Mouse (Mus musculus) left cerebral cortex, postnatal 10 days (tissue): ENCODE results near the gene Tmem255b. TPM values are rescaled to one million over a fixed set of nuclear protein-coding genes. Genes with fewer than 3 reads are reported as not detected.
A peak's percentile ranks its signal among the peaks of the same experiment; 100 is the strongest.

Experiments used
- DNase-seq, 2 experiments: peaks; one replicate each; pipeline ENCODE4 v3.0.0; 2021 to 2022; ENCODE audit warnings: low spot score in 2 of 2, mixed read lengths in 1 of 2; ENCODE audit errors: extremely low spot score in 1 of 2
- intact Hi-C: fragments of 180-260 bp; cut with DNase I; formaldehyde crosslinking; loops from one replicate; pipeline ENCODE4 v1.15.1; 2025
- total RNA-seq, 2 experiments: library from RNA; stranded (reverse); gene quantifications; 2 replicates each; pipeline ENCODE4 v1.2.3; 2021

Tmem255b gene
- total RNA-seq, 2 experiments from 2014 or later: 6.8 to 7.4 TPM

DNA sequence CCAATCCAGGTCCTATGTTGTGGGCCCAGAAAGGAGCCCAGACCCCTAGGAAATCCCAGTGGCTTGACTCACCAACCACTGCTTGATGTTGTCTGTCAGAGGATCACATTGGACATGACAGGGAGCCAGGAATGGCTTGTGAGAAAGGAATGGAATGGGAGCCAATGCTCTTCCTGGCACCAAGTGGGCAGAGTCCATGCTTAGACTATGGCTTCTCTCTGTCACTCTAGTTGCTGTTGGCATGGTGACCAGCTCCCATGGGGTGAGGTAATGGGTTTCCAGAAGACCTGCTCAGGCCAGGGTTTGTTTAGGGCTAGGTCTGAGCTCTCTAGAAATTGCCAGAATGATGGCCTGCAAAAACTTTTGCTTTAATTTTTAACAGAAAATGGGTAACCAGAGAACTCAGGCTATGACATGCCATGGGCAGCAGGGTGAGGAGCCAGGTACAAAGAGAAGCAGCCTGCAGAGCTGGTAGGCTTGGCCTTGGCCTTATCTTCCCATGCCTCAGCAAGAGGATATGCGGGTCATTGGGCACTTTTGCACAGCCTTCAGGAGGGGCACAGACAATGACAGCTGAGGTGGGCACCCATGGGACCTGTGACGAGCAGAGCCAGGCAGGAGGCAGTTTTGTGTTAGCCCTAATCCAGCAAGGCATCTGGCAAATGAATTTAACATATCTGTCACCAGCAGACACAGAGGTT is 47.3 kb downstream of the Tmem255b start:
- intact Hi-C loops: loop anchor here (5.0 kb wide), 1 partner anchor 300 kb away; no protein-coding TSS in a partner anchor
- DNase-seq: no peak

DNA sequence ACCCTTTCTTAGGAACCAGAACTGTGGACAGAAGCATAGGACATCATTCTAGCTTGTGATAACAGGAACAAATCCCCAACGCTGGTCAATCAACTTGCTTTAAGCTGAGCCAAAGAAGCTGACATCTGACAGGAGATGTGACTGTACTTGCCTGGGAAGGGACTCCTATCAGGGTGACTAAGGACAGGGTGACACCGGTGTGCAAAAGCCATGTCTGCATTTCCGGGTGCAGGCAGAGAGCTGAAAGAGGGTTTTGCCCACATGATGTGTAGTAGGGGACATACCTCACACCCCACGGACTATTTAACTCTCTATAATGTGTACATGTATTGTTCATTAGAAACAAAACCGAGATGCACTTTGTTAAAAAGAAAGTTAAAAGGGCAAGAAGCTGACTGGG is 48.2 kb downstream of the Tmem255b start:
- no peak for DNase-seq
- intact Hi-C loops: loop anchor here (5.0 kb wide), 1 partner anchor 299 kb away; no protein-coding TSS in a partner anchor

DNA sequence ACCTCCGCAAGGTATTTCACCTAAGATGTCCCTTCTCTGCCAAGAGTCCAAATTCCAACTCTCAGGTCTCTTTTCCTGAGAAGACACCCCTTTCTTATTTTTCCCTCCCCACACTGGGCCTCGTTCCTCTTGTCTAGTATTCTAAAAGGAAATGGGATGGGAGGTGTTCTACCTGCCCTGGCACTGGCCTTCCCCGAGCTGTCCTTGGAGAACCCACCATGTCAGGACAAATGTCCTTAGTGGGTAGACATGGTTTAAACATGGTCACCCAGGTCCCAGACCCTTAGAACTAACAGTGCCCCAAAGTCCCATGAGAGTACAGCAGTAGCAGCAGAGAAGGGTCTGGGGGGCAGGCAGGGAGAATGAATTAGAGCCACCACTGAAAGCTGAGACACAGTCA is 54.4 kb downstream of the Tmem255b start:
- DNase-seq: no peak
- intact Hi-C loops: no loop called here

DNA sequence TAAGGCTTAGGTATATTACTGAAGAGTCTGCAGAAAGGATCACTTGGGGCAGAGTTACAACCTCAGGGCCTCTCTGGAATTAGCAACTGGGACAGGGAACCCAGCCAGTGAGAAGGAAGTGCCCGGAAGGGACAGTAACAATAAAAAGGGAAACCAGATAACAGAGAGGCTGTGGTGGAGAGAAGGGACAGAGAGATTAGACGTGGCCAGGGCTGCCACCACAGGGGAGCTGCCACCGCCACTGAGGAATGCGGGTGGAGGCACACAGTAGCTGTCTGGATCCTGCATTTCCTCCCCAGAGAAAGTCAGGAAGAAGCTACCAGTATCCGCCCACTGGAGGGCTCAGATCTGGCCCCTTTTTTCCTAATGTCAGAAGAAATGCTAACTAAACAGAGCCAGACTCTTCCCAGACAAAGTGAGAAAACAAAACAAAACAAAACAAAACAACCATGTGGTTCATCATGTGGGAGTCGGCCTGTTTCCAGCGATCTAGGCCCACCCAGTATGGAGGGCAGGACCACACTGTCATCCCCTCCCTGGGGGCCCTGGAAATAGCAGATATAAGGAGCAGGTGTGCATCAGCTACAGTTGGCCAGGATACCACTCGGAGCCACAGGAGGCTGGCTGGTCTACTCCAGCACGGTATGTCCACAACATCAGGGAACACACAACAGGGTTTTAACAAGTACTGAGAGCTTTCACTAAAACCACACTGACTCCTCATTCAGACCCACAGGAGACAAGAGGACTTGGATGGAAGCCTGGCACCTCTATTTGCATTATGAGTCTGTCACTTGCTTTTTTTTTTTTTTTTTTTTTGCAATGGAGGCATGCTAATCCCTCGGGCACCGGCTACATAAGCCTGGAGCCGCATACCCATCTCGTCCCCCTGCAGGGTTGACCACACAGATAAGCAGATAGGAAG is 55.3 kb downstream of the Tmem255b start:
- intact Hi-C loops: loop anchor here (5.0 kb wide), 1 partner anchor 57 kb away; no protein-coding TSS in a partner anchor
- DNase-seq: no peak

DNA sequence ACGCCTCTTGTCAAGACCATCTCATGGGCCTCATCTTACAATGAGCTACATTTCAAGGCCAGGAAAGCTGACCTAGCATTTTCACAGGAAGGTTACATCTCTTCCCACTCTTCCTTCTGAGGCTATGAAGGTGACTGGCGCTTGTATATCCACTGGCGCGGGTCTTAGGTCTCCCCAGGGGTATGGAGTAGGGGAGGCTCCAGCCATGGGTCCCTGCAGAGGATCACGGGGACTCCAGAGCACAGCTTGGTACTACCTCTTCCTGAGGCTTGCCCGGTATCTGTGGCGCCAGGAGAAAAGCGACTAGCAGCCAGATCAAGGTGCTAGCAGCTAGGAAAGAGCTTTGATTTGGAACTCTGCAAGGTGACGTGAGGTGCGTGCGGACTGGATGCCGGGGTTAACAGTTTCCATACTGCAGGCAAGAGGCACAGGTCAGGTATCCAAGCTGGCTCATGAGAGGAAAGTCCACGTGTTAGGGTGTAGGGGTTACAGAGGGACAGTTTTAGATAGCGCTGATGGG is 56.6 kb downstream of the Tmem255b start:
- DNase-seq: no peak
- intact Hi-C loops: loop anchor here (5.0 kb wide), 1 partner anchor 56 kb away; no protein-coding TSS in a partner anchor

DNA sequence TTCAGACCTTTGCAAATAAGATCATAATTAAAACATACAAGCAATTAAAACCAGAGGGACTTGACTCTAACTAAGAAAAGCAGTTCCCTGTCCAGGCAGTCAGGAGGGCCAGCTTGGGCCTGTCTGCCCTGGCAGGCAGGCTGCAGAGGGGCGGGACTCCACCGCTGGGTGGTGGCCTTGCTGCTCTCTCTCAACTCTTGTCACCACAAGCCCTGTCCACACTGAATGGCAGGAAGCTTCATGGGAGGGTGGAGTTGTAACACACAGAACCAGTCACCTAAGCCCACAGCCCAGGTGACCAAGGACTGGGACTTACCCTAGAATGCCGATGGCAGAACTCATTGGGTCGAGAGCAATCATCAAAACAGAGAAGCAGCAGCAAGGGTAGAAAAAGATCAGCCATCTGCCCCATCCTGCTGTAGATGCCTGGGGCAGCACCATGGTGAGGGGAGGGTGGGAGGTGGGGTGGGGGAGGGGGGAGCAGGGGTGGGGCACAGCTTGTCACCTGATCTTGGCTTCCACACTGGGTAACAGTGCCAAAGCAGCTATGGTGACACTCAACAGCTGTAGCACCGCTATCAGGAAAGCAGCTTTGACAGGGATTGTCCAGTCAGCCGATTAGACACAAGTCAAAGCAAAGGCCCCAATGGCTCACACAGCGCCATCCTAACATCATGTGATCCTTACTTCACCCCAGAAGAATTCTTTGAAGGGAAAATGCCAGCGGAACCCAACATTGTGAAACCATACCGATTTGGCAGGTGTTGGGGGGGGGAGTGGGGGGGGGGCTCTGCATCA is 57.4 kb downstream of the Tmem255b start:
- DNase-seq: peak in 1 of 2 experiments; percentile 68
- intact Hi-C loops: loop anchor here (5.0 kb wide), 1 partner anchor 55 kb away; no protein-coding TSS in a partner anchor

DNA sequence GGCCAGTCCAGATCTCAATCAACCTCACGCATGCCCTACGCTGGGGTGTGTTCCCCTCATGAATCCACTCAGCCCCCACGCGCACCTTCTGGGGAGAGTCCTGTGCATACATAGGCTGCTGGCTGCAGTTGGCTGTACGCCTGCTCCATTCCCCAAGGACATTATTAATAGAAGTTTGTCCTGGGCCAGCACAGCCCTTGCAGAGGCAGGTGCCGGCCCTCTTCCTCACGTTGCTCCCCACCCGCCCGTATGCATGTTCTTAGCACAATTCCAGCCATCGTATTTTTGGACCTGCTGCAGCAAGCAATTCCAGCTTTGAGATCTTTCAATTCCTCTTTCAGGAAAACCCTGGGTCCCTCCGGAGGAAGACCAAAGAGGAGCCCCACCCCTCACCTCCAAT is 58.0 kb downstream of the Tmem255b start:
- intact Hi-C loops: loop anchor here (5.0 kb wide), 1 partner anchor 54 kb away; no protein-coding TSS in a partner anchor

DNA sequence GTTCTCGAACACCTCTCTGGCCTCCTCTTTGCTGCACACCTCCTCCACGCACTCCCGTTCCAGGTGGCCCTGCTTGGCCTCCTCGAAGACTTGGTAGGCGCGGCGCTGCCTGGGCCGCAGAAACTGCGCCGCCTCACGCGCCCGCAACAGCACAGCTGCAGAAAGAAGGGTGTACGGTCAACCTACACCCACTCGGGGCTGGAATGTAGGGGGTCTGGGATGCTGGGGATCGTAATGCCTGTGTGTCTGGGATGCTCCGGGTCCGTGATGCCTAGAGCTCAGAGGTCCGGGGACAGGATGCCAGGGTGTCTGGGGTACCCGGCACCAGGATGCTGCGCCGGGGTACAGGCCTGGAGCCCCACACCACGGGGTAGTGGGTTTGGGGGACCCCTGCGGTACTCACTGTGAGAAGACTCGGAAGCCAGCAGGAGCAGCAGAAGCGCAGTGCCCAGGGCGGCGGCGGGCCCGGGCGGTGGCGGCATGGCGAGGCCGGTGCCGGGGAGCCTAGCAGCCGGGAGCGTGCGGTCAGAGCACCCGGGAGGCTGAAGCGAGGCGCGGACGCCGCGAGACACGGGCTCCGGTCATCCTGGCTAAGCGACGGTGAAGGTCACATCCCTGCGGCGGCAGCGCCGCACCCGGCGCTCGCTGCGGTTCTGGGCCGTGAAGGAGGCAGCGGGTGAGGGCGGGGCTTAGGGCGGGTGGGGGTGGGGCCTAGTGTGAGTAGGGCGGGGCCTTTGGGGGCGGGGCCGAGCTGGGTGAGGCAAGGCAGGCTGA is 59.1 kb downstream of the Tmem255b start, which contains the start of gene Gas6:
Gene Gas6, minus strand, starts transcription at position 633 of the 774 bp plus-strand sequence.
- intact Hi-C loops: loop anchor here (5.0 kb wide), 1 partner anchor 53 kb away; no protein-coding TSS in a partner anchor
- peak; percentile 40 to 71 for DNase-seq

More for the DNA sequence above, 58.0 kb downstream of the Tmem255b start:
- peak in 1 of 2 experiments; percentile 57 for DNase-seq

DNA sequence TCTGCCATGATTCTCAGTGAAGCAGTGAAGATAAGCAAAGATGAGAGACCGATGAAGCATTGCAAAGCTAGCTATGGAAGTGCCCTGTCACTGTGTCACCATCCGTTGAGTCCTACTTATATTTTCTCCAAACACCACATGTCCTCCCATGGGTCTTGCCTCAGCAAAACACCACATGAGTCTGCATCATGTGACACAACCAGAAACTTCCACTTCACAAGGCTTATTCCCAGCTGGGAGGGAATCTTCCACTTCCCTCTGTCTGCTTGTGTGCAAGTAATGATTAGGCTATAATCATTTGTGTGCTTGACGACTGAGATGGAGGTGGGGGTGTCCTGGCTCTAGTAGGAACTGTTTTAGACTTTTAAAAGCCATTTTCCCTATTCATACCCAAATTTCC is 66.2 kb downstream of the Tmem255b start:
- intact Hi-C loops: no loop called here
- no peak for DNase-seq

DNA sequence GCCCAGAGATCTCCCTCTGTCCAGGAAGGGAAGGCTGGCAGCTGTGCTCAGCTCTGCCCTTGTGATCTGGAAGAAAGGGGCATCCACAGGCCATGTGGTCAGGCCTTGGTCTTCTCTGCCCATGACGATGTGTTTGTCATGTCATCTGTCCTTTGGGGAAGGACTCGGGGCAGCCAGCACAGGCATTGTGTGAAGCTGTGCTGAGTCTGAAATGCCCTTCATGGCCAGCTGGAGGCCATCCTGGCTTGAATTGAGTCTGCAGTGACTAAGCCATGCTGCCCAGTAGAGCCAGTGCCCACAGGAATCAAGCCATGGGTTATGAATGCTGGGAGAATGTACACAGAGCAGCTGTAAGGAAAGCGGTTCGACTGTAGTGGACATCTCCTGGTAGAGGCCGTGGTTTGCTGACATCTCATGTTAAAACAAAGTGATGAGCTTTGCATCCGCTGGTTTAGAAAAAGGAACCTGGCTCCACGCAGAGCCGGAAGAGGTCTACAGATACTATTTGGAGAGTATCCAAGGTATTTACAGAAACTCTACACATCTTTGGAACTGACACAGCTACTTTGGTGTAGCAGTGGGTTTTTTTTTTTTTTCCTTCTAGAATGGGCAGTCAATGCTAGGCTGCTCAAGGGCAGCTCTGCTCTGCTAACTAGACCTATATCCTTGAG is 69.1 kb downstream of the Tmem255b start:
- no peak for DNase-seq
- intact Hi-C loops: no loop called here

DNA sequence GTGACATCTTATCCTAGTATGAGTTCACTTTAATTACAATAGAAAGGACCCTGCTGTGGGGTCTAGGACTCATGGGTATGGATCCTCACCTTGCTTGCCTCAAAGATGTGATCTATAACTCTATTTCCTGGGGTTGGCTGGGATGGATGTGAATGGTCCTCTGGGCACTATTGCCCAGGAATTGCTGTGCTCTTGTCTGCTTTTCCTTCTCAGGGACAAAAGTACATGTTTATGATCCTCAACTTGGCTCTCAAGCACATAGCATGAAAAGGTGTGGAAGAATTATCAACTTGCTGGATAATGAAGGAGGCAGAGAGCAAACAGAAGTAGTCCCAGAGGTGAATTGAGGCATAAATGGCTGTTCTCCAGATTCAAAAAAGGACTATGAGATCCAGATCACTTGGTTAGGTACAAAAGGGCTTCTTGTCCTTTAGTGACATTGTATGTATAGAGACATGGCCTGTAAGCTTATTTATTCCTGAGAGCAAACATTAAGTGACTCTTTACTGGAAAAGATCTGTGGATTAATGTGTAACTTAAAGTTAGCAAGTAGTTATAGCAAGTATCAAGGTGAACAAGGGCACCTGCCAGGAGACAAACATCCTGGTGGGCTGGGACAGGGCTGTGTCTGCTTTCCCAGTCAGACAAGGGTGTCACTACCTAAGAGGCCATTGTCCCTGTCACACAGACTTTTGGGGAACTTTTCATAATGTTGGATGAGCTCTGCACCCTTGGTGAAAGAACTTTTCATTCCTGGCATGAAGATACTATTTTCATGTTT is 70.1 kb downstream of the Tmem255b start:
- DNase-seq: no peak
- intact Hi-C loops: no loop called here

DNA sequence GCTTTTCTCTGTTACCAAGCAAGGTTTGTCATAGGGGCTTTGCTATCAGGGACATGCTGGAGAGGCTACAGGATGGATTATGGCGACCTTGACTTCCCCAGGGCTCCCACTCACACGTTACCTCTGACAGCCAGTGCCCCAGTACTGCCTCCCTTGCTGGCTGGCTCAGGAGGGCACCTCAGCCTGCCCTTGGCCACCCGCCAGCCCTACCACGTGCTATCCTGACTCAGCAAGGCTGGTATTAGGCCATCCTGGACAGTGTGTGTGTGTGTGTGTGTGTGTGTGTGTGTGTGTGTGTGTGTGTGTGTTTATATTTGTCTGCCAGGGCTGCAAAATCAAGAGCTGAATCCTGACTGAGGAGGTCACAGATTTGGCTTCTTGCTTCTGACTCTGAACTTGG is 71.9 kb downstream of the Tmem255b start:
- peak in 1 of 2 experiments; percentile 70 for DNase-seq
- intact Hi-C loops: no loop called here

DNA sequence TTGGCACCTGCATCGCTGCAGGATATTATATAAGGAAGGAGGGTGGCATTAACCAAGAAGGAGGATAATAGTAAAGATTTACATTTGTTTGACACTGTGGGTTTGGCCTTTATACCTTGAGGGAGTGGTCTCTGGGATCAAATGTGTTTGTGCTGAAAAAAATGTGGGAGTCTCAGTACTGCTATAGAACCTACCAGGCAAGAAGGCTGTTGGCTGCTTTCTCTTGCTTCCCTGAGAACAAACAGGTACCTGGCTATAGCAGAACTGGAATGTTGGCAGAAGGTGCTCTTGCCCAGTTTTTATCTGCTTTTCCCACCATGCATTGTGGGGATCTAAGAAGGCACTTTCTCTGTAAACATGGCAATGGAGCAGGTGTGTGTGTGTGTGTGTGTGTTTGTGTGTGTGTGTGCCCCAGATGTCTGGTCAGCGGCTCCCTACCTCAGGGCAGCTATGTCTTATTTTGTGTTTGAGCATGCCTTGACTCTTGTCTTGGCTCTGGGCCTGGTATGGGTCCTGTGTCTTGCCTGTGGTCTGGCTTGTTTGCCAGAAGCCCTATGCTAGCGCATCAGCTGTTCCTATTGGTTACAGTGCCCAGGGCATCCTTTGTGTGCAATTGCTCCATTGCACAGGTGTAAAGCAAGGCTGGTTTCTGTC is 72.4 kb downstream of the Tmem255b start:
- intact Hi-C loops: no loop called here
- no peak for DNase-seq

DNA sequence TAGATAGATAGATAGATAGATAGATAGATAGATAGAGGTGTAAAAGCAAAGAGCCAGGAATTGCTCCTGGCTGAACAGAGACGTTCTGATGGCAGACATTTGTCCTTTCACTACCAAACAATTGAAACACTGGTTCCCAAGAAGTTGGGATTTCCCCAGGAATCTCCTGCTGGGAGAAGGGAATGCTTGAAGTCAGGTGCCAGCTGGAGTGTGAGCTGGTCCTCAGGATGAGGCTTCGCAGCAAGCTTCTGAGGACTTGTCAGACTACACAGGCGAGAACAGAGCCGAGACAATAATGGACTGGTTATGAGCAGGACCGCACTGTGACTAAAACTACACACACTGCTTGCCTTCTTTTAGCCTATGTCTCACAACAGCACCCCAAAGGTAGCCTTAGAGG is 77.0 kb downstream of the Tmem255b start:
- DNase-seq: no peak
- intact Hi-C loops: no loop called here

DNA sequence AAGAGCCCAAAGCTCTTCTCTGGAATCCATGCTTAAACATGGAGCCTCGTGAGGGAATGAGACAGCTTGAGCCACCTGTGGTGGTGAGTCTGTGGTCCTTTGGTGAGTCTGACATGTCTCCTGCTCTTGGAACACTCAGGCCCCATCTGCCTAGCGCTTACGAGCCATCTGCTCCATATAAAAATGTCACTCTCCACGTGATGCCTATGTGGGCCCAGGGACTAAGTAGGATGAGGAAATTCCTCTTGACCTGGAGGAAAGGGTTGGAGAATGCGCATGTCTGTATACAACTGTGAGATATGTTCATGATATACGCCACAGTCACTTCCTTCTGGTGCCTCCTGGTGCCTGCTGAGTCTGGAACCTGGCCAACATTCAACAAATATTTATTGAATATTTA is 77.7 kb downstream of the Tmem255b start:
- DNase-seq: no peak
- intact Hi-C loops: no loop called here
